Mouse (Mus musculus): Measurements from ENCODE around the gene Them7.

The Them7 gene

DNA sequence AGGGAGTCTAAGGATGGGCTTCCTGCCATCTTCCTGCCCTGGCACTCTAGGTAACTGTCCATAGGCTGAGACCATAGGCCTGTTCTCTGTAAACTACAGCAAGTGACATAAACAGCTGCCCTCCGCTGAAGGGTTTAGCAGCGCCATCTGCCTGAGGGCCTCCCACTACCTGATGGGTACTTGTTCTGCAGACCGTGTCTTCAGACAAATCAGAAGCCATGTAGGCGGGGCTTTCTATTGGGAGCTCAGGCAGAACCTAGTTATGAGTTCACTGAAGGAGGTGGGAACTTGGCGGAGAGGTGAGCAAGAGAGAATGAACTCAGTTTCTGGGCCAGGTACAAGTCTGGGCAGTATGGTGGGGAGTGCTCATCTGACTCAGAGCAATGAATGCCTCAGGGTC is 148.6 kb downstream of the Them7 start:
- DNase-seq (ENCODE audit: low read depth in 1 of 2, low spot score in 2 of 2): no peak

DNA sequence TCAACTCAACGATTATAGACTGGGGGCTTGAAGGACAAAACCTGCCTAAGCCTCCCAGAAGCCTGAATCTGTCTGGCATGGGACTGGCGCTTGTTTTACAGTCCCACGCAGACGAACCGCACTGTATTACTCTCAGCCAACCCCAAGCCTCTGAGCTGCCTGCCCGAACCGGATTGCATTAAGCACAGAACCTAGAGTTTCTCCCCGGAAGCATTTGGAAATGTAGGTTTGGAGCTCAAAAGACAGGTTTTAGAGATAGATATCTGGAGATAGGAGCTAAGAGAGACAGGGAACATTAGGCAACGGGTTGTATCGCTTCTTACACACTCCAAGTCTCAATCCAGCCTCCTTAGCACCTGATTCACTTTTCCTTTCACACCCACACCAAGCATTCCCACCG is 149.5 kb downstream of the Them7 start:
- DNase-seq (ENCODE audit: low read depth in 1 of 2, low spot score in 2 of 2): no peak

DNA sequence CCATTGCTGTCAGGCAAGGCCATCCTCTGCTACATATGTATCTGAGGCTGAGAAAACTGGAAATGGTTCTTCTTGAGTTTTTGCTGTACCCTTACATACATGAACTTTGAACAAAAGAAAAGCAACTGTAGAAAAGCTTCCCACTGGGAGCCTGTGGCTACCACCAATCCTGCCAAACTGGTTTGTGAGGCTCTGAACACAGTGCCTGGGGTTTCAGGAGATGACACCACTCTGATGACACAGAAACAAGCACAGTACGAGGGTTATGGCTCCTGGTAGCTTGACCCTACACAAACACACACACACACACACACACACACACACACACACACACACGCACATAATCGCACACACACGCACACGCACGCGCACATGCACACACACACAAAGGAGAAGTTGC is 151.1 kb downstream of the Them7 start:
- DNase-seq (ENCODE audit: low read depth in 1 of 2, low spot score in 2 of 2): no peak

DNA sequence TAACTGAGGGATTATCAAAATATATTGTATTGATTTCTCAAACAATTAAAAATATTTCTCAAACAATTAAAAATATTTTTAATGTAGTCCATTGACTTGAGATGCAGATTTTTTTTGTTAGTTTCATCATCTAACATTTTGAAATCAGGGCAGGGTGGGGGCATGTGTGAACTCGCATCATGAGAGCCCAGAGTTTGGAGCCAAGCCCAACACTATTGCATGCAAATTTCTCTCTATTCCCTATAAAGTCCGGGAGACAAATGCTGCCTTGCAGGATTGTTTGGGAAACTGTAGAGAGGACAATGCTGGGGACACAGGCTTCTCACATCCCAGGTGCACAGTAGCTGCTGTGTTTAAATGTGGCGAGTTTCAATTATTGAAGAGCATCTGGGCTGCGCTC is 151.6 kb downstream of the Them7 start:
- no peak for DNase-seq (ENCODE audit: low read depth in 1 of 2, low spot score in 2 of 2)

DNA sequence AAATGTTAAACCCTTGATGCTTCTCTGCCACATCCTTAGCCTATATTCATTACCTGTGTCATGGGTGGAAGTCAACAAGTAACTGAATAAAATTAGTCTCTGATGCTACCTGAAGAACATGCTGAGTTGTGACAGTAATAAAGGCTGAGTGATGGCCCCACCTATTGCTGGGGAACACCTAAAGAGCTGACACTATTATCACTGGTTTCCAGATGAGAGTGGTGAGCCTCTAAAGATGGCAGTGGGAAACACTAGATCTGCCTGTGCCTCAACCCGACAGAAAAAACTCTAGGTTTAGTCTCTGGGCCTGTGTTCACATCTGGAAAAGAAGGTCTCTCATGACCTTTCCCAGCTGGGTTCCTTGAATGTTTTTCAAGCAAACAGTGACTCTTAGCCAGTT is 155.6 kb downstream of the Them7 start:
- DNase-seq (ENCODE audit: low read depth in 1 of 2, low spot score in 2 of 2): no peak

DNA sequence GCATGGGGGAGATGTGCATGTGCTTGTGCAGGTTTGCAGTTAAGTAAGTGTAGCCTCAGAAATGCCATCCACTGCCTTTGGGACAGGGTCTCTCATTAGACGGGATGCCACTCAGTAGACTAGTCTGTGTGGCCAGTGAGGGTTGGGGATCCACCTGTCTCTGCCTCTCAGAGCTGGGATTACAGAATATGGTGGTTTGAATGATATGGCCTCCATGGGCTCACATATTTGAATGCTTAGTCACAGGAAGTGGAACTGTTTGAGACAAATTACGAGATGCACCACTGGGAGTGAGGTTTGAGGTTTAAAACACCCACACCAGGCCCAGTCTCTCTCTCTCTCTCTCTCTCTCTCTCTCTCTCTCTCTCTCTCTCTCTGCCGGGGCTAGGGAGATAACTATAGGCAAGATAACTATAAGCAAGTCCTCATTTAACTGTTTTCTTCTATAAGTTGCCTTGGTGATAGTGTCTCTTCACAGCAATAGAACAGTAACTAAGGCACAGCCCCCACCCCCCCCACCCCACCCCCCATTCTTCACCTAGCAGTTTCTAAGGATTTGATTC is 156.7 kb downstream of the Them7 start:
- DNase-seq (ENCODE audit: low read depth in 1 of 2, low spot score in 2 of 2): no peak

DNA sequence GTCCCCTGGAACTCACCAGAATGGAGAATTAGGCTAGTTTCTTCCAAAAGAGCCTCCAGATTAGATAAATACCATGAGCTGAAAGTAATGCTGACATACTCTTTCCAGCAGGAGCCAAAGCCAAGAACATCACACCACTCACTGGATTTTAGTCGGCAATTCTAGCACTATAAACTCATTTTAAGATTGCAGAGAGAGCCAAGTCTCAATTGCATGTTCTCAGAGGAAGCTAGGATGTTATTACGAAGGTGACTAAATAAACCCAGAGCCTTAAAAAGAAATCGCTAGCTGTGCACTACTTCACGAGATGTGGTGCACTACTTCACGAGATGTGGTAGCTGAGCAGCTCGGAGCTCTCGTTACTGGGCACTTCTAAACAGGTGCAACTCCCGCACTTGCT is 158.9 kb downstream of the Them7 start:
- no peak for DNase-seq (ENCODE audit: low read depth in 1 of 2, low spot score in 2 of 2)

DNA sequence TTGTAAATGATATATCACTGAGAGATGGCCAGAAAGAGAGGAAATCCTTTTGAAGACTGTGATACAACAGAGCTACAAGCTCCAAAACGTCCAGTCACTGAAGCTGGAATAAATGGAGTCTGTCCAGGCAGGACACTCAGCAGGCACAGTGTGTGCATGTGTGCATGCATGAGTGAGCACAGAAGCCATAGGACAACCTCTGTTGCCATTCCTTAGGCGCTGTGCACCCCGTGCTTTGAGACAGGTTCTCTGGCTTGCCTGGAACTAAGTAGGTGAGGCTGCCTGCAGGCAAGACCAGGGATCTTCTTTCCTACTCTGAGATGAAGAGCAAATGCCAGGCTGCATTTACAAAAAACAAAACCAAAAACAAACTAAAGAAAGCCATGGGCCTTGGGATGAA is 160.9 kb downstream of the Them7 start:
- no peak for DNase-seq (ENCODE audit: low read depth in 1 of 2, low spot score in 2 of 2)

DNA sequence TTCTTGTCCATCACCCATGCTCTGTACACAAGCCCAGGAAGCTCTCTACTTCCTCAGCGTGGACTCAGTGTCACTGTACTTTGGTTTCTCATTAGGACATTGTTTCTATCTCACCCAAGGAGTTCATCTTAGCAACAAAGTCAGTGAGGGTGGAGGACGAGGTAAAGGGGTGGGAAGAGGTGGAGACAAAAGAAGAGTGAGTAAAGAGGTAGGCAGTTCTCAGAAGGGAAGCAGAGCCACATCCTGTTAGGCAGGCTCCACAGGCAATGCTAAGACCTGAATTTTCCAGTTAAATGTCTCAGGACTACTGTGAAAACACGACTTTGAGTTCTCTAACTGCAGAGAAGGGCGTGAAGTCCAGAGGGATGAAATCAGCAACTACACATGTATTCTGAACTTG is 162.3 kb downstream of the Them7 start:
- no peak for DNase-seq (ENCODE audit: low read depth in 1 of 2, low spot score in 2 of 2)

DNA sequence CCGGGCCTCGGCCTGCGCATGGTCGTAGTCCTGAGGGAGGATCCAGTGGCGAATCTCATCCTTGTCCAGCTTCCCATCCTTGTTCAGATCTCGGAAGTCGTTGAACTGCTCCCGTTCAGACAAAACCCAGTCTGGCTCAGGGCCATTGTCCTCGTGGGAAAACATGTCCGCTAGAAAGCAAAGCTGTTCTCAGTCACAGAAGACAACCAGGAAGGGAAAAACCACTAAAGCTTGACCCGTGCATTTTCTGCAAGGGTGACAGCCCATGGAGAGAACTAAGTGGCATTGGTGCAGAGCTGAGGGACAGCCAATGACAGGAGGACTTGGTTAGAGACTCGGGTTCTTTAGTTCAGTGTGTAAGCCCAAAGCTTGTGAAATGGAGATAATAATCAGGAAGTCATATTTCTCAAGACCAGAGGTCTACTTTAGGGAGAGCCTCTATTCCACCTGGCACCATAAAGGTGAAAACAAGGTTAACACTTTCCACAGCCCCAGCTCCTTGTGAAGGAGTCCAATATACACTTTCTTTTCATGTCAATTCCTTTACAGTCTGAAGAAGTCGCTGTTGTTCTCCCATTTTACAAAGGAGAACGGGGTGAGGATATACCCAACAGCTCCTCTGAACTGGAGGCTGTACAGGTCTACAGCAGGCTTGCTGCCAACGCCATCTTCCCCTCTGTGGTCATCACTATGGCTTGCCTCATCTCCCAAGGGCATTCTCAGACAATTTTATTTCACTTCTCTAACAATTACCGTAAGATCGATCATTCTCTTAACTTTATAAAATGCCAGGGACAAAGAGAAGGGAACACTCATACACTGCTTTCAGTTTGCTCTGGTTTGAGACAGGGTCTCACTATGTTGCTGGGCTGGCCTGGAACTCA is 165.1 kb downstream of the Them7 start:
- DNase-seq (ENCODE audit: low read depth in 1 of 2, low spot score in 2 of 2): no peak

DNA sequence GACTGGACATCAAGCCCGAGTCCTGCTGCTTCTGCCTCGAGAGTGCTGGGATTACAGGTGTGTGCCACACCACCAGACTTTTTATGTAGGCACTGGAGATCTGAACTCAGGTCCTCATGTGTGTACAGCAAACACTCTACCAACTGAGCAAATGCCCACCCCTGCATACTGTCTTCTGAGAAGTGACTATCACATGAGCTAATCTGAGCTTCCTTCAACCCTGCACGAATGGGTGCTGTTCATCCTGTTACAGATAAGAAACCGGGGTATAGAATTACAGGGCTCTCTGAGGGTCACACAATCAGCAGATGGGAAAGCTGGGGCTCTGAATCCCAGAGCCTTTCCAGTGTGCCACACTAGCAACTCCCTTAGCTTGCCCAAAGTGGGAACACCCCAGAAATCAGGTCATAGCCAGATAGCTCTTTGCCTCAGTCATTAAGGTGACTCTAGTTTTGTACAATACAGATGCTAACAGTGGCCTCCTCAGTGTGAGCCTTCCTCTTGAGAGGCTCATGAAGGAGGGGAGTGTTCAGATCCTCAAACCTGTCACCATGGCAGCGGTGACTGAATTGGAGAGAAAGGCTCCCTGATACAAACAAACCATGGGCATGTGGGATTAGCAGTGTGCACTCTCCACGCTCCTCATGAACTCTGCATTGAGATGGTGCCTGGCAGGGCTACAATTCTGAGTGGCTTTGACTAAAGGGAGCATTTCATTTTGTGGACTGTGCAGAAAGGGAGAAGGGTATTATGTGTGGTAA is 166.7 kb downstream of the Them7 start:
- no peak for DNase-seq (ENCODE audit: low read depth in 1 of 2, low spot score in 2 of 2)

DNA sequence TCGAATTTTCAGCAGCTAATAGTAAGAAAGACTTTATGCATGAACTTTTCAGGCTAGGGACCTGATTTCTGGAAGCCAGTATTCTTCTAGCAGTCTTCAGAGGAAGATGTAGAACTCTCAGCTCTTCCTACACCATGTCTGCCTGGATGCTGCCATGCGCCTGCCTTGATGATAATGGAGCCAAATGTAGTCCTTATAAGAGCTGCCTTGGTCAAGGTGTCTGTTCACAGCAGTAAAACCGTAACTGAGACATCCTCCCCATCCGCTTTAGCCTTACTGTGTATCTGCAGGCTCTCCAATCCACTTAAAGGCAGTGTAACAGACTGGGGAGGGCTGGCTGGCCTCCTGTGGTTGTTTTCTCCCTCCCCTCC is 167.3 kb downstream of the Them7 start:
- no peak for DNase-seq (ENCODE audit: low read depth in 1 of 2, low spot score in 2 of 2)

DNA sequence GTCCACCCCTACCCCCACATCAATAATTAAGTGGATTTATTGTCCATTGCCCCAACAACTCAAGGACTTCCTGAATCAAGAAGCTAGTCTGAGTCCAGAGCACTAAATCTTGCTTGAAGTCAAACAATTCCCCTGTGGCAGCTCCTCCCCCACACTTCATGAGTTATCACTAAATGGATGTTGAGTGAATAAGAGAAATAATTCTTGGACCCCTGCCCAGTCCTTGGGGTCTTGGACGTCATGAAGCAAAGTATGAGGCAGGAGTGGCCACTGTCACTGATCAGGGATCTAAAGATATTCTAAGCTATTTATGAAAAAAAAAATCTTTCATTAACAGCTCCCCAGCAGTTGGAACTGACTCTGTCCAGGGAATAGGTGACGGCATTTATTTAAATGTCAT is 168.4 kb downstream of the Them7 start:
- no peak for DNase-seq (ENCODE audit: low read depth in 1 of 2, low spot score in 2 of 2)

DNA sequence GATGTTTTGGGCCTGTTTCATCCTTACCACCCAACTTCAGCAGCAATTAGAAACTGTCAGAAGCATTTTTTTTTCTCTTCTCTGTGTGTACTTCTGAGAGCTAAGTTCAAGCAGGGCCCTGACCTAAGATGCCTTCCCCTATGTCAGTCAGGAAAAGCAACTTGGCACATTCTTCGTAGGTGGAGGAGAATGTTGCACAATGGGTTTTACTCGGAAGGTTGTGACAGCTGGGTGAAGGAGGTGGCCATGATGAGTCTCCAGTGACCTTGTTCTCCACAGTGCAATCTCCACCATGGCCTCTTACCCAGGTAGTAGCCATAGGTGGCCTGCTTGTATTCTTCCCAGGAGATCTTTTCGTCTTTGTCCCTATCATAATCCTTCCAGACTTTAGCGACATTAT is 170.3 kb downstream of the Them7 start:
- DNase-seq (ENCODE audit: low read depth in 1 of 2, low spot score in 2 of 2): no peak

DNA sequence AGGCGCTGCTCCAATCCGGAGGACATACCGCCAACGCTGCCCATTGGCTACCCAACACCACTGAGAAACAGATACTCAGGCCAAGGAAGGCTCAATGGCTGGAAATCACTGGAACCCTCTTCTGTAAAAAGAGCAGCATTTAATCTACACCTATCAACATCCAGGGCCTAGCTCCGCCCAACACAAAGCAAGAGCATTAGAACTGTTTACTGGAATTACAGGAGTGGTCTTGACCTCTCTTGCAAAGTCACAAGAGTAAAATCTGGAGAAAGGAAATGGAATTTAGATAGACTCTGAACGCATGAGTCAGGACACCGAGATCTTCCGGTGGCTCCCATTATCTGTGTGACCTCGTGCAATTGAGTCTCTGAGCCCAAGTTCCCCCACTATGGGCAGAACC is 171.9 kb downstream of the Them7 start:
- DNase-seq (ENCODE audit: low read depth in 1 of 2, low spot score in 2 of 2): no peak

DNA sequence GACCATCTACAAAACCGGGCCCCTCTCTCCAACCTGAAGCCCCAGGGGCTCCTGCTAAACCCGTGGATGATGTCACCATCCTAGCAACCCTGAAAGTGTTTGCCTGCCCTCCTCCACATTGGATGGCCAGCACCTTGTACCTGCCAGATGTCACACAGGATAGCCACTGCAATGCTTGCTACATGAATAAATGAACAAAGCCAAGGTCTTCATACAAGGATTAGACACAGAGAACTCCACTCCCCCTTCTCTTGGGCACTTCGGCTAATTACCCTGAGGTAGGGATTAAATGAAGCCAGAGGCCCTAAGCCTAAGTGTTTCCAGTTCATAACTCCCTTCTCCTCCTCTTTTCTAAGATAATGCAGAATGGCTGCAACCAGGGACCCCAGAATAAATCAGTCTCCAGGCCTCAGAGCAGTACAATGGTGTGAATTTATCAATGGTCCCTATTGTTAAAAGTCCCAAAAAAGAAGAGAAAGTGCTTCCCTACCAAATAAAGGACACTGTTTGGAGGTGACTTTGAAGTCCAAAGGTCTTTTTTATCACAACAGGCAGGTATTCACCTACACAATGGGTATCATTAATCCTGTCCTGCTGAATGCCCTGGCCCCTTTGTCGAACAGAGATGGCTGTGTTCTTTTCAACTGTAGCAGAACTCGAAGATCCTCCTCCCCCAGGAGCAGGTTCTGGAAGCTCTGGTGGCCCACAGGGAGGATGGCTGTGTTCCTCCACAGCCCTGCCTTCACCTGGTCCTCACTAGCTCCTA is 173.5 kb downstream of the Them7 start:
- no peak for DNase-seq (ENCODE audit: low read depth in 1 of 2, low spot score in 2 of 2)

DNA sequence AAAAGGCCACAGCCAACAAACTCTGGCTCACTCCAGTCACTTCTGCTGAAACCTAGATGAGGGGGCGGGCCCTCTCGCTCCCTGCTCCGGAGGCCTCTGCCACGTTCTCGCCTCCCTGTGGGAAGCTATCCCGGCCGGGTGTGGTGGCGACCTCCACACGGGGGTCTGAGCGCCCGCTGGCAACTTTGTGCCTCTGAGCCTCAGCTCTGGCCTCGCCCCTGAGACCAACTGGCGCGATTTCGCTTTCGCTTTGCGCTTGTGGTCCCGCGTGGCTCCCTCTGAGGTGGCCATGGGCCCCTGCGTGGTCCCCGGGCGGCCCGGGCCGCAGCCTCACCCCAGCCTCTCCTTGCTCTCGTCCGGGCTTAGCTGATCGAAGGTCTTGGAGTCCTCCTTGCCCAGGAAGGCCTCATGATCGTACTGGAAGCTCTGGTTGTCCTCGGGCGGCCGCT is 174.5 kb downstream of the Them7 start:
- no peak for DNase-seq (ENCODE audit: low read depth in 1 of 2, low spot score in 2 of 2)

DNA sequence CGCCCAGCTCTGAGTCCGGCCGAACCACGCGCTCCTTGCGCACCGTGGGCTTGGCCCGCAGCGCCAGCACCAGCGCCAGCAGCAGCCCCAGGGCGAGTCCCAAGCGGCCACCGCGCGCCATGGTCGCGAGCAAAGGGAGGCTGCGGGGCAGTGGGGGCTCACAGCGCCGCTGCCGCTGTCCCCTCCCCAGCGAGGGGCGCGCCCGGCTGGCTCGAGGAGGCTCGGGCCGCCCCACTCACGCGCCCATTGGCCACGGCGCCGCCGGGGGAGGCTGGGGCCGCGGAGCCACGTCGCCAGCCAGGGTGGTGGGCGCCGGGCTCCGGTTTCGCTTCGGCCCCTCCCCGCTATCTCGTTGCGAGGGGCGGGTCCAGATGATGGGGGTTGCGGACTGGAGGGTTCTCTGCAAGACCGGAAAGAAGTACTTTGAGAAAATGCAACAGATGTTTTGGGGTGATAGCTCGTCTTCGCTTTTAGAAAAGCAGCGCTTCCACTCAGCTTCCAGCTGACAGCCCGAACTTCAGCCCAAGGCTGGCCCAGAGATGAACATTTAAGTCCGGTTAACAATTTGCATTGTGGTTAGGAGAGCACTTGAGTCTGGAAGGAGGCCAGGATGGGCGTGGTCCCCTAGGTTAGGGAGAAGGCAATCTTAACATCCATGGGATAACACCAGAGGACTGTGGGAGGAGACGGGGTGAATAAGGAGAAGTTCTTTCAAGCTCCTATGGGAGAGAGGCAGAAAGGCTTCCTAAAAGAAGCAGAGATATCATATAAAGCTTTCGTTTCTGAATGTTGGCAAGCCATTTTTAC is 175.2 kb downstream of the Them7 start, which contains the start of gene Rcn1:
Rcn1 (minus strand) TSS at position 235 of the 807 bp plus-strand sequence.
- DNase-seq (ENCODE audit: low read depth in 1 of 2, low spot score in 2 of 2): no peak

DNA sequence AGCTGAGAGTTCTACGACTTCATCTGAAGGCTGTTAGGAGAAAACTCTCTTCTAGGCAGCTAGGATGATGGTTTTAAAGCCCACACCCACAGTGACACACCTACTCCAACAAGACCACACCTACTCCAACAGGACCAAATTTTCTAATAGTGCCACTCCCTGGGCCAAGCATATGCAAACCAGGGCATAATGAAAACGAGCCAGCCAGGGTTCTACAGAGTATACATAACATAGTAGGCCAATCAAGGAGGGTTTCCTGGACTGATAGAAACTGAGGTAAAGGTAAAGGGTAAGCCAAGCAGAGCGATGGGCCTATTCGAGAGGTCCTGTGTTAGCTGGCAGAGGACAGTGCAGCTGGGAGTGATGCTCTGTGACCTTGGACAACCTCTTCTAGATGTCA is 176.4 kb downstream of the Them7 start:
- DNase-seq (ENCODE audit: low read depth in 1 of 2, low spot score in 2 of 2): no peak

DNA sequence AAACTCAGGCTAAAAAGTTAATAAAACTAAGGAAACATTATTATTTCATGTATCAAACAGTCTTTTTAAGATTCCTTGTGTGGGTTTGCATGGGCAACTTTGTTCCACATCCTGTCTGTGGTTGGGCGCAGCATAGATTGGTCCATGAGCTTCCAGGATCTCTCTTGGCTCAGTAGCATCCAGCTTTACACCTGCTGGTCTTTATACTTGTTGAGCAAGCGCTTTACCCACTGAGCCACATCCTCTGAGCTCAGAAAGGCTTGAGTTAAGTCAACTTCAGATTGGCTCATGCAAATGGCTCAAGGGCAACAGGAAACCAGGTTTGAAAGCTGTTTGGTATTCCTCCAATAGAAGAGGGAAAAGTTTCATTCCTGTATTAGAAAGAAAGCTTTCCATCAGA is 178.1 kb downstream of the Them7 start:
- DNase-seq (ENCODE audit: low read depth in 1 of 2, low spot score in 2 of 2): no peak

DNA sequence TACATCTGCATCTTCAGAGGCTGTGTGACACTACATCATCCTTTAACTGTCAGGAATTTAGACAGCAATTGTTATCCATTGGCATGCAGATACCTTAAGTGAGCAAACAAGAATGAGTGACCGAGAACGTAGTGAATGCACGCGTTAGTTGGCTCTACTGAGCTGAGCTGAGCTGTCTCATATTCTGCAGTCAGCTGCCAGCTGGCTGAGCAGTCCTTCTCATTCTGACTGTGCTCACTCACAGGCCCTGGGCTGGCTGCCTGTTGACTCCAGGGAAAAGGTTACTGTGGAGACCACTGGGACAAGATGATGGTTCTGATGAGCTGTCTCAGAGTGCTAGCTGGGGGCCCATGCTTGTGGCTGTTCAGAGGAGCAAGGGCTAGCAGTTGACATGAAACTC is 184.4 kb downstream of the Them7 start:
- no peak for DNase-seq (ENCODE audit: low read depth in 1 of 2, low spot score in 2 of 2)

All from monocyte, adult 2 months (primary cell).